Mouse (Mus musculus) E14TG2a.4 (cell line): ENCODE measurements at regions not wholly inside any gene's neighbourhood (a gene's known extent, or its start where the extent isn't known, plus 50 kb on each side); places are given as distances from the start of the nearest gene placed in this dataset.
A peak's percentile ranks its signal among the peaks of the same experiment; 100 is the strongest.

Experiments
- H3K27me3 ChIP-seq: 2 replicates; pipeline ENCODE4 v1.6.1; 2014; ENCODE audit warnings: low read length, control low read depth; ENCODE audit not compliant: insufficient read depth
- H3K36me3 ChIP-seq: 2 replicates; pipeline ENCODE4 v1.6.1; 2014; ENCODE audit warnings: low read length, control low read depth; ENCODE audit not compliant: insufficient read depth
- H3K4me1 ChIP-seq: replicated peaks from 2 replicates; pipeline ENCODE4 v1.6.1; 2014; ENCODE audit warnings: low read depth, low read length, control low read depth
- H3K4me3 ChIP-seq: replicated peaks from 2 replicates; pipeline ENCODE4 v1.5.1; 2014; ENCODE audit warnings: mild to moderate bottlenecking, low read length
- H3K9me3 ChIP-seq: 2 replicates; pipeline ENCODE4 v1.6.1; 2014; ENCODE audit warnings: low read length, control low read depth
- CTCF ChIP-seq: conservative IDR thresholded peaks from 2 replicates; pipeline ENCODE4 v1.5.1; 2014; ENCODE audit warnings: low read length
- NANOG ChIP-seq: IDR thresholded peaks from 2 replicates; pipeline ENCODE4 v1.6.1; 2014; ENCODE audit warnings: borderline replicate concordance, low read length, mixed read lengths
- POU5F1 ChIP-seq: IDR thresholded peaks from 2 replicates; pipeline ENCODE4 v1.6.1; 2014; ENCODE audit warnings: low read length, borderline replicate concordance

GRCm38 (mm10) chr2:30525295-30525694 lies 51.3 kb upstream of the Ier5l start:
- Histone ChIP-seq H3K36me3 (no peaks in the 10 kb centered on the region), H3K9me3 (no peaks in the 10 kb centered on the region), H3K4me1 (peaks cover 22% of the 10 kb centered on the region), H3K4me3 (no peak overlapping the region), H3K27me3 (peaks cover 57% of the 10 kb centered on the region)
- no peak for TF ChIP-seq CTCF
- no peak for TF ChIP-seq NANOG
- no peak for TF ChIP-seq POU5F1

GRCm38 (mm10) chr2:30525831-30526230 lies 51.8 kb upstream of the Ier5l start:
- no peaks in the 10 kb centered on the region for H3K9me3 ChIP-seq

GRCm38 (mm10) chr2:30527495-30527894 lies 53.5 kb upstream of the Ier5l start:
- H3K4me1 ChIP-seq, result peaks cover 7% of the 10 kb centered on the region
- peaks cover 37% of the 10 kb centered on the region for H3K27me3 ChIP-seq
- no peak overlapping the region for H3K4me3 ChIP-seq
- H3K9me3 ChIP-seq, result no peaks in the 10 kb centered on the region
- no peak for TF ChIP-seq POU5F1
- no peak for TF ChIP-seq CTCF
- no peak for TF ChIP-seq NANOG
- no peaks in the 10 kb centered on the region for H3K36me3 ChIP-seq

More at GRCm38 (mm10) chr2:30525831-30526230, 51.8 kb upstream of the Ier5l start:
- TF ChIP-seq POU5F1, result no peak
- TF ChIP-seq CTCF, result no peak
- no peak for TF ChIP-seq NANOG
- H3K4me3 ChIP-seq, result no peak overlapping the region
- H3K4me1 ChIP-seq, result peaks cover 17% of the 10 kb centered on the region
- peaks cover 52% of the 10 kb centered on the region for H3K27me3 ChIP-seq
- no peaks in the 10 kb centered on the region for H3K36me3 ChIP-seq

GRCm38 (mm10) chr2:30532948-30533347 lies 58.9 kb upstream of the Ier5l start:
- peaks cover 8% of the 10 kb centered on the region for H3K9me3 ChIP-seq
- peaks cover 12% of the 10 kb centered on the region for H3K27me3 ChIP-seq
- no peaks in the 10 kb centered on the region for H3K36me3 ChIP-seq
- no peak overlapping the region for H3K4me3 ChIP-seq
- H3K4me1 ChIP-seq, result peaks cover 30% of the 10 kb centered on the region
- TF ChIP-seq NANOG, result no peak
- TF ChIP-seq CTCF, result peak; percentile 24
- no peak for TF ChIP-seq POU5F1

- no peaks in the 10 kb centered on the region for H3K36me3 ChIP-seq
- no peak for TF ChIP-seq POU5F1
- no peak for TF ChIP-seq NANOG
- TF ChIP-seq CTCF, result no peak
- H3K27me3 ChIP-seq, result peaks cover 12% of the 10 kb centered on the region
- no peak overlapping the region for H3K4me3 ChIP-seq
- H3K9me3 ChIP-seq, result peaks cover 8% of the 10 kb centered on the region
- H3K4me1 ChIP-seq, result peaks cover 30% of the 10 kb centered on the region
Measured at GRCm38 (mm10) chr2:30533367-30533766, 59.3 kb upstream of the Ier5l start.

GRCm38 (mm10) chr2:30534485-30534884 lies 60.4 kb upstream of the Cstad start:
- Histone ChIP-seq H3K27me3 (peaks cover 14% of the 10 kb centered on the region), H3K9me3 (peaks cover 8% of the 10 kb centered on the region), H3K36me3 (no peaks in the 10 kb centered on the region), H3K4me3 (peak overlapping the region; percentile 8), H3K4me1 (peaks cover 30% of the 10 kb centered on the region)
- TF ChIP-seq CTCF (no peak), NANOG (no peak)

GRCm38 (mm10) chr2:30539305-30539704 lies 55.5 kb upstream of the Cstad start:
- no peaks in the 10 kb centered on the region for H3K36me3 ChIP-seq

GRCm38 (mm10) chr2:30541541-30541940 lies 53.3 kb upstream of the Cstad start:
- Histone ChIP-seq H3K9me3 (no peaks in the 10 kb centered on the region), H3K36me3 (no peaks in the 10 kb centered on the region), H3K4me3 (no peak overlapping the region), H3K4me1 (peaks cover 51% of the 10 kb centered on the region), H3K27me3 (peaks cover 13% of the 10 kb centered on the region)
- no peak for TF ChIP-seq NANOG
- no peak for TF ChIP-seq POU5F1
- TF ChIP-seq CTCF, result no peak

More at GRCm38 (mm10) chr2:30539305-30539704, 55.5 kb upstream of the Cstad start:
- Histone ChIP-seq H3K9me3 (no peaks in the 10 kb centered on the region), H3K4me3 (no peak overlapping the region), H3K27me3 (peaks cover 19% of the 10 kb centered on the region), H3K4me1 (peaks cover 45% of the 10 kb centered on the region)
- TF ChIP-seq NANOG, result no peak
- no peak for TF ChIP-seq CTCF
- TF ChIP-seq POU5F1, result no peak

- H3K36me3 ChIP-seq, result no peaks in the 10 kb centered on the region
- peaks cover 73% of the 10 kb centered on the region for H3K4me1 ChIP-seq
- peaks cover 10% of the 10 kb centered on the region for H3K27me3 ChIP-seq
- H3K9me3 ChIP-seq, result peaks cover 4% of the 10 kb centered on the region; the same call in 1 of the 2 replicates
- H3K4me3 ChIP-seq, result peak overlapping the region; percentile 57
- TF ChIP-seq NANOG (no peak), POU5F1 (no peak), CTCF (no peak)
Measured at GRCm38 (mm10) chr2:30544782-30545435, 49.9 kb upstream of the Cstad start.
